Mouse (Mus musculus) inflammation-experienced regulatory T-cells, adult 6 months (primary cell): Measurements from ENCODE around the gene Prss16. TPM values are rescaled to one million over a fixed set of nuclear protein-coding genes. Genes with fewer than 3 reads are reported as not detected.

Source experiments
- ATAC-seq: one replicate; pipeline ENCODE4 v1.8.0; 2017
- polyA plus RNA-seq, 3 experiments: library from polyadenylated mRNA; unstranded; fragments of 100-300 nt; shearing (Covaris generic); gene quantifications; one replicate each; pipeline ENCODE4 v1.2.1; 2017

The Prss16 gene
- polyA plus RNA-seq, 3 experiments from 2014 or later: 0.24 to 1.2 TPM; not detected in 1

GRCm38 (mm10) chr13:22007121-22007510 lies 2.4 kb downstream of the Prss16 start:
- ATAC-seq: no peak

GRCm38 (mm10) chr13:22006334-22007120 lies 3.0 kb downstream of the Prss16 start:
- peak; percentile 79 for ATAC-seq

- ATAC-seq: peak; percentile 79
Observed at GRCm38 (mm10) chr13:22005605-22006333, 3.8 kb downstream of the Prss16 start.

- ATAC-seq: peak; percentile 22
Observed at GRCm38 (mm10) chr13:22001823-22002222, 7.7 kb downstream of the Prss16 start.

- no peak for ATAC-seq
Observed at GRCm38 (mm10) chr13:22001346-22001745, 8.2 kb downstream of the Prss16 start.

GRCm38 (mm10) chr13:21999147-21999546 lies 10.4 kb downstream of the Prss16 start:
- no peak for ATAC-seq

- no peak for ATAC-seq
Observed at GRCm38 (mm10) chr13:21998412-21998811, 11.1 kb downstream of the Prss16 start.

- ATAC-seq: no peak
Observed at GRCm38 (mm10) chr13:21997821-21998220, 11.7 kb downstream of the Prss16 start.

- no peak for ATAC-seq
Observed at GRCm38 (mm10) chr13:21997201-21997820, 12.2 kb downstream of the Prss16 start.

GRCm38 (mm10) chr13:21996840-21997185 lies 12.7 kb downstream of the Prss16 start:
- ATAC-seq: no peak

- peak; percentile 71 for ATAC-seq
Observed at GRCm38 (mm10) chr13:21996101-21996839, 13.3 kb downstream of the Prss16 start.

- peak; percentile 23 for ATAC-seq
Observed at GRCm38 (mm10) chr13:21995331-21995914, 14.1 kb downstream of the Prss16 start.

- ATAC-seq: no peak
Observed at GRCm38 (mm10) chr13:21994896-21995295, 14.6 kb downstream of the Prss16 start.

- ATAC-seq: no peak
Observed at GRCm38 (mm10) chr13:21993957-21994738, 15.4 kb downstream of the Prss16 start.

GRCm38 (mm10) chr13:21992550-21992949 lies 17.0 kb downstream of the Prss16 start:
- ATAC-seq: no peak

- ATAC-seq: no peak
Observed at GRCm38 (mm10) chr13:21984486-21984885, 25.1 kb downstream of the Prss16 start.

- ATAC-seq: no peak
Observed at GRCm38 (mm10) chr13:21981803-21982193, 27.7 kb downstream of the Prss16 start.

- ATAC-seq: no peak
Observed at GRCm38 (mm10) chr13:21980981-21981802, 28.4 kb downstream of the Prss16 start, which contains the start of gene Pom121l2. TSS of gene Pom121l2 (plus strand) at chr13:21981194.

GRCm38 (mm10) chr13:21974726-21975473 lies 34.6 kb downstream of the Prss16 start:
- peak; percentile 87 for ATAC-seq

GRCm38 (mm10) chr13:21974221-21974725 lies 35.3 kb downstream of the Prss16 start:
- ATAC-seq: peak; percentile 66
